Mouse (Mus musculus) heart, postnatal 0 days (tissue): ENCODE measurements at regions not wholly inside any gene's neighbourhood (a gene's known extent, or its start where the extent isn't known, plus 50 kb on each side); places are given as distances from the start of the nearest gene placed in this dataset.

ENCODE experiments used
- ATAC-seq: fragments of 200-750 bp; cut with Nextera tagmentation; 2 replicates; pipeline ENCODE4 v1.8.0; 2017; ENCODE audit warnings: low read depth, moderate number of reproducible peaks, moderate library complexity; ENCODE audit not compliant: insufficient read depth
- DNase-seq: peaks from one replicate; pipeline ENCODE4 v3.0.0-alpha.2; 2016; ENCODE audit warnings: low spot score
- H3K27ac ChIP-seq: fragments of 300-500 bp; sonication (generic); 2 replicates; pipeline ENCODE4 v1.5.1; 2014; ENCODE audit warnings: low read depth, mild to moderate bottlenecking
- H3K27me3 ChIP-seq: fragments of 300-500 bp; sonication (generic); 2 replicates; pipeline ENCODE4 v1.6.1; 2014; ENCODE audit warnings: low read length, mixed read lengths; ENCODE audit not compliant: control insufficient read depth, insufficient read depth
- H3K36me3 ChIP-seq: fragments of 300-500 bp; sonication (generic); replicated peaks from 2 replicates; pipeline ENCODE4 v1.6.1; 2014; ENCODE audit warnings: low read length, mixed read lengths; ENCODE audit not compliant: control insufficient read depth, insufficient read depth
- H3K4me1 ChIP-seq: fragments of 300-500 bp; sonication (generic); 2 replicates; pipeline ENCODE4 v1.6.1; 2014; ENCODE audit warnings: antibody characterized with exemption; ENCODE audit not compliant: control insufficient read depth, insufficient read depth
- H3K4me2 ChIP-seq: fragments of 300-500 bp; sonication (generic); 2 replicates; pipeline ENCODE4 v1.6.1; 2014; ENCODE audit warnings: low read depth, mild to moderate bottlenecking, low read length, moderate library complexity
- H3K4me3 ChIP-seq: fragments of 300-500 bp; sonication (generic); 2 replicates; pipeline ENCODE4 v1.5.1; 2014; ENCODE audit warnings: low read depth, low read length
- H3K9ac ChIP-seq: fragments of 300-500 bp; sonication (generic); replicated peaks from 2 replicates; pipeline ENCODE4 v1.6.1; 2014; ENCODE audit warnings: low read depth, low read length, mixed read lengths
- H3K9me3 ChIP-seq: fragments of 300-500 bp; sonication (generic); replicated peaks from 2 replicates; pipeline ENCODE4 v1.6.1; 2016; ENCODE audit warnings: low read length; ENCODE audit not compliant: control insufficient read depth
- CTCF ChIP-seq: IDR thresholded peaks from 2 replicates; pipeline ENCODE4 v1.5.1; 2016; ENCODE audit warnings: antibody characterized with exemption, control low read depth, low read depth
- EP300 ChIP-seq: IDR thresholded peaks from 2 replicates; pipeline ENCODE4 v1.6.1; 2016; ENCODE audit warnings: antibody characterized with exemption, low read depth
- WGBS: fragments of 180-500 bp; shearing (Covaris S2); extraction: QIAGEN DNeasy Blood & Tissue Kit; methylation state at CpG from one replicate; pipeline ENCODE4 v1.1.7; 2014; 5-methylcytosine and 5-hydroxymethylcytosine counted together

DNA sequence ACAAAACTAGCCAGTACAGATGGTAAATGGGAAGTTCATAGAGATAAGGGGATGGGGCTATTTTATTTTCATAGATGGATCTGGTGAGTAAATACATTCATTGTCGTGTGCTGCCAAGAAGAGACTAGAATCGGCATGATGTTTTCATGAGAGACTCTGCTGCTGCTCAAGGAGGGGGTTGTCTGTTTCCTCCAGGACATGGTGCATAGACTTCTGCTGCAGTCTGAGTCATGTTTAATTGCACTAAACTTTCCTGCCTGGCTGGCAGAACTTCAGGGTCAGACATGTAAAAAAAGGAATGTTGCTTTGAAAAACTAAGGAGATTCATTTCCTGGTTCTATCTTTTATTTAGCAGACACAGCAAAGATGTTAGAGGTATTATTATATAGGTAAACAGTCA is 100.9 kb upstream of the B430305J03Rik start:
- 70% methylated on average over 2 of the region's 2 CpGs for WGBS
- H3K4me3 ChIP-seq = no peak overlapping the region
- DNase-seq = no peak
- H3K4me1 ChIP-seq = no peaks in the 10 kb centered on the region
- no peaks in the 10 kb centered on the region for H3K9me3 ChIP-seq
- TF ChIP-seq CTCF (no peak), EP300 (no peak)
- no peaks in the 10 kb centered on the region for H3K27me3 ChIP-seq
- no peak overlapping the region for H3K9ac ChIP-seq
- no peaks in the 10 kb centered on the region for H3K36me3 ChIP-seq
- no peak overlapping the region for H3K27ac ChIP-seq
- no peak overlapping the region for H3K4me2 ChIP-seq
- ATAC-seq = no peak

DNA sequence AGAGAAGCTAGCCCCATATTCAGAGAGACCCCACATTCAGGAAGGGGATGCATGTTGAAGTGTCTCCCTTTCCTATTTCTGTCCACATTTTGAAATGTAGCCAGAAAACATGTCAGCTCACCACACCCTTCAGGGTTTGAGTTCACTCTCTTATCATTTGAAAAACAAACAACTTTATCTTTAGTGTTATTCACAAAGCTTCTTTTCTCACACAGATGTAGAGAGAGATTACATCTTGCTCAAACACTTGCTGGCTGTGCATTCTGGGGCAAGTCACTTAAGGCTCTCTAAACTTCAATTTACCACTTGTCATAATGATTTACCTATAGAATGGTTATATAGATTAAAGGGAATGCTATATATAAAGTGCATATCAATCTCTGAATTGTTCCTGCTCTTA is 94.3 kb upstream of the B430305J03Rik start:
- Histone ChIP-seq H3K4me3 (no peak overlapping the region), H3K9ac (no peak overlapping the region), H3K4me2 (no peak overlapping the region), H3K36me3 (no peaks in the 10 kb centered on the region), H3K27ac (no peak overlapping the region), H3K4me1 (no peaks in the 10 kb centered on the region), H3K9me3 (no peaks in the 10 kb centered on the region), H3K27me3 (no peaks in the 10 kb centered on the region)
- DNase-seq (no peak), ATAC-seq (no peak)
- TF ChIP-seq EP300 = no peak
- TF ChIP-seq CTCF = no peak

- Histone ChIP-seq H3K4me2 (no peak overlapping the region), H3K4me3 (no peak overlapping the region), H3K27ac (no peak overlapping the region), H3K36me3 (no peaks in the 10 kb centered on the region), H3K9ac (no peak overlapping the region), H3K9me3 (no peaks in the 10 kb centered on the region), H3K4me1 (no peaks in the 10 kb centered on the region), H3K27me3 (no peaks in the 10 kb centered on the region)
- no peak for ATAC-seq
- TF ChIP-seq EP300 (no peak), CTCF (no peak)
- 76% methylated on average over 2 of the region's 2 CpGs for WGBS
- no peak for DNase-seq
Observed at GRCm38 (mm10) chr3:61456598-61456997, 90.8 kb upstream of the B430305J03Rik start.

- TF ChIP-seq CTCF (no peak), EP300 (no peak)
- 76% methylated on average over 2 of the region's 2 CpGs for WGBS
Observed at GRCm38 (mm10) chr3:61442000-61442739, 76.4 kb upstream of the B430305J03Rik start.

DNA sequence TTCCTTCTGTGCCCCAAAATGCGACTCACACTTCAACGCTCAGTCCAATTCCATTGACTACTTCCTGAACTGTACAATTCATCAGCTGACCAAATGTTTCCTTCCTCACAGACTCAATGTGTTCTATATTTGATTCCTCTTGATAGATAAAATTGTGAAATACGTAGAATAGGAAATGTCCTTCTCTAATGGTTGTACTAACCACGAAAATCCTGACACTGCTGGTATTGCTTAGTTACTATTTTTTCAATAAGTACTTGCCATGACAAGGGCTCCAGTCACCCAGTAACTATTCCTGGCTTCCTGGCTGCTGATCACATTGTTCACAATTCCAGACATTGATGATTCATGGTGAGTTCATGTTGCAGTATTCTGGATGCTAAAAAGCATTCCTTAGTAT is 75.7 kb upstream of the B430305J03Rik start:
- H3K27ac ChIP-seq = no peak overlapping the region
- 50% methylated on average over 4 of the region's 4 CpGs for WGBS
- no peak overlapping the region for H3K9ac ChIP-seq
- H3K4me3 ChIP-seq = no peak overlapping the region
- H3K4me1 ChIP-seq = no peaks in the 10 kb centered on the region
- H3K36me3 ChIP-seq = no peaks in the 10 kb centered on the region
- no peak overlapping the region for H3K4me2 ChIP-seq
- TF ChIP-seq CTCF (no peak), EP300 (no peak)
- H3K27me3 ChIP-seq = no peaks in the 10 kb centered on the region
- no peaks in the 10 kb centered on the region for H3K9me3 ChIP-seq
- ATAC-seq (no peak), DNase-seq (no peak)

More at GRCm38 (mm10) chr3:61442000-61442739, 76.4 kb upstream of the B430305J03Rik start:
- Histone ChIP-seq H3K4me2 (no peak overlapping the region), H3K27ac (no peak overlapping the region), H3K9ac (no peak overlapping the region), H3K4me3 (no peak overlapping the region), H3K36me3 (no peaks in the 10 kb centered on the region), H3K4me1 (no peaks in the 10 kb centered on the region), H3K9me3 (no peaks in the 10 kb centered on the region), H3K27me3 (no peaks in the 10 kb centered on the region)
- no peak for DNase-seq
- no peak for ATAC-seq

- no peak for ATAC-seq
Observed at GRCm38 (mm10) chr3:61428713-61429112, 63.0 kb upstream of the B430305J03Rik start.

More at GRCm38 (mm10) chr3:61428713-61429112, 63.0 kb upstream of the B430305J03Rik start:
- Histone ChIP-seq H3K36me3 (no peaks in the 10 kb centered on the region), H3K27me3 (no peaks in the 10 kb centered on the region), H3K4me2 (no peak overlapping the region), H3K9ac (no peak overlapping the region), H3K4me3 (no peak overlapping the region), H3K27ac (no peak overlapping the region), H3K4me1 (no peaks in the 10 kb centered on the region), H3K9me3 (no peaks in the 10 kb centered on the region)
- no peak for TF ChIP-seq EP300
- no peak for TF ChIP-seq CTCF
- WGBS = 64% methylated on average over 1 of the region's 1 CpGs
- no peak for DNase-seq
